Mouse (Mus musculus) liver, embryonic 13.5 days (tissue): ENCODE data around the gene Shcbp1l. TPM values are rescaled to one million over a fixed set of nuclear protein-coding genes. Genes with fewer than 3 reads are reported as not detected.
"Not testable (repeated sequence)": the region's sequence is repeated elsewhere in the genome, so short reads cannot be mapped to it uniquely, and the experiment has no call there.

Experiments used
- ATAC-seq: fragments of 200-750 bp; cut with Nextera tagmentation; 2 replicates; pipeline ENCODE4 v1.8.0; 2017; ENCODE audit warnings: low read depth, mild to moderate bottlenecking, moderate number of reproducible peaks, moderate library complexity
- DNase-seq: peaks from one replicate; pipeline ENCODE4 v3.0.0; 2022
- H3K27ac ChIP-seq: fragments of 300-500 bp; sonication (generic); 2 replicates; pipeline ENCODE4 v1.5.1; 2015; ENCODE audit warnings: moderate library complexity, mild to moderate bottlenecking, inconsistent platforms
- H3K27me3 ChIP-seq: fragments of 300-500 bp; sonication (generic); 2 replicates; pipeline ENCODE4 v1.6.1; 2015; ENCODE audit warnings: mild to moderate bottlenecking, inconsistent platforms
- H3K36me3 ChIP-seq: fragments of 300-500 bp; sonication (generic); 2 replicates; pipeline ENCODE4 v1.6.1; 2015; ENCODE audit warnings: mild to moderate bottlenecking, inconsistent platforms
- H3K4me1 ChIP-seq: fragments of 300-500 bp; sonication (generic); replicated peaks from 2 replicates; pipeline ENCODE4 v1.6.1; 2015; ENCODE audit warnings: inconsistent platforms
- H3K4me2 ChIP-seq: fragments of 300-500 bp; sonication (generic); 2 replicates; pipeline ENCODE4 v1.6.1; 2015; ENCODE audit warnings: inconsistent platforms, mild to moderate bottlenecking, moderate library complexity
- H3K4me3 ChIP-seq: fragments of 300-500 bp; sonication (generic); replicated peaks from 2 replicates; pipeline ENCODE4 v1.5.1; 2015; ENCODE audit warnings: mild to moderate bottlenecking, inconsistent platforms
- H3K9ac ChIP-seq: fragments of 300-500 bp; sonication (generic); 2 replicates; pipeline ENCODE4 v1.6.1; 2015; ENCODE audit warnings: mild to moderate bottlenecking, inconsistent platforms
- H3K9me3 ChIP-seq: fragments of 300-500 bp; sonication (generic); replicated peaks from 2 replicates; pipeline ENCODE4 v1.6.1; 2016; ENCODE audit warnings: inconsistent platforms
- WGBS: fragments of 180-500 bp; shearing (Covaris S2); methylation state at CpG from one replicate; pipeline ENCODE4 v1.1.7; 2015; ENCODE audit not compliant: insufficient replicate concordance; 5-methylcytosine and 5-hydroxymethylcytosine counted together
- polyA plus RNA-seq: library from polyadenylated mRNA; unstranded; fragments of >200 nt; fragmentation: Nextera tagmentation; extraction: Ambion mirVana; gene quantifications from 2 replicates; pipeline ENCODE4 v1.2.1, GENCODE M21; 2015

The Shcbp1l gene
- 0.21 and 0.23 TPM in 2 replicates for polyA plus RNA-seq

DNA sequence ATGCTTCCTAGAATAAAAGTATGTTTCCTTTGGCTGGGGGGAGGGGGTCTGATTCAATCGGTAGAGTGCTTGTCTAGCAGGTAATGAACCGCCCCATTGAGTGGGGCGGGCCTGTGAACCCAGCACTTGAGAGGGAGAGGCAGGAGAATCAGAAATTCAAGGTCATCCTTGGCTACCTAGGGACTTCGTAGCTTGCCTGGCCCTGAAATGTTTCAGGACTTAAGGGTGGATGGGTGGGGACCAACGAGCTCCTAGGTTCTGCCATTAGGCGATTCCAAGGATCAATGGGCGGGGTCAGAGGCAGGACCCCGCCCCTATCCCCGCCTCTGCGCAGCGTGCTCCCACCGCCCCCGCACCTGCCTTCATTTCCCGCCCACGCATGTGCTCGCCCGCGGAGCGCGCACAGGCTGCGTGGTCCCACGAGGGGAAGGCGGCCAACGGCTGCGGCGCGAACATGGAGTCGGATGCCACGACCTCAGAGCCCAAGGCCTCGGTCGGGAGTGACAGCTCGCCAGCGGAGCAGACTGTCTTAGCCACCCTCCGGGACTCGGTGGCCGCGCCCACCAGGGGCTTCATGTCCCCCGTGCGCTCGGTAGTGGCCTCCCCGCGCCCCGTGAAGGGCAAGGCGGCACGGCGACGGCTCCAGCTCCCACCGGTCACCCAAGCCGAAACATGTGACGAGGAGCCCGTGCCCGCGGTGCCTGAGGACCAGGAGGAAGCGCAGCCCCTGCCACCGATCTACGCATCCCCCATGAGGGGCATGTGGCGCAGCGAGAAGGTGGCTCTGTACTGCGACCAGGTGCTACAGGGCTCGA, at the start of gene Shcbp1l:
Gene Shcbp1l (plus strand): TSS at position 393 of the 815 bp plus-strand sequence.
- ATAC-seq, result peak; percentile 91
- Histone ChIP-seq H3K4me3 (peak within 1 kb of the TSS; percentile 67), H3K27ac (peak within 1 kb of the TSS; percentile 96), H3K9me3 (no peaks in the 10 kb centered on the region), H3K36me3 (no peaks in the 10 kb centered on the region), H3K4me1 (peaks cover 24% of the 10 kb centered on the region), H3K9ac (peak within 1 kb of the TSS; percentile 78), H3K4me2 (peak within 1 kb of the TSS; percentile 99), H3K27me3 (peaks cover 13% of the 10 kb centered on the region; the same call in 1 of the 2 replicates)
- DNase-seq, result peak; percentile 78
- 2% methylated on average over 60 of the region's 60 CpGs for WGBS

- no peak overlapping the region for H3K4me2 ChIP-seq
- no peak for DNase-seq
- WGBS, result 47% methylated on average over 6 of the region's 6 CpGs
These were observed 48.5 kb upstream of the Shcbp1l start for GRCm38 (mm10) chr1:153376446-153376845.

DNA sequence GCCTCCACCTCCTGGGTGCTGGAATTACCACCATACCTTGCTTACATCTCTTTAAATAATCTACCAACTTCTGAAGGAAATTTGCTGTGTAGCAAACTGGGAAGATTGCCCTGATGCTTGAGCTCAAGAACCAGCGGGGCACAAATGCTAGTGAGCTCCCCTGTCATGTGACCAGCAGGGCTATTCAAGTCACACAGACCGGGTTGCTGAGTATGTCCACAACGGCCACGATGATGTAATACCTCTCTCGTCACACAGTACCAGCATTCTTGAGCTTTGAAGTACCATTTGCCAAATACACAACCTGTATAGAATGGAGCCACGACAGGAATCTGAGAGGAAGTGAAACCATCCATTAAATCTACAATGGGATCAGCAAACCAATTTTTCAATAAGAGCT, 46.4 kb upstream of the Shcbp1l start:
- WGBS, result 47% methylated on average over 6 of the region's 6 CpGs

More at GRCm38 (mm10) chr1:153376446-153376845, 48.5 kb upstream of the Shcbp1l start:
- ATAC-seq, result no peak
- Histone ChIP-seq H3K9ac (no peak overlapping the region), H3K27ac (no peak overlapping the region), H3K36me3 (no peaks in the 10 kb centered on the region), H3K4me1 (no peaks in the 10 kb centered on the region), H3K27me3 (no peaks in the 10 kb centered on the region), H3K9me3 (no peaks in the 10 kb centered on the region), H3K4me3 (no peak overlapping the region)

GRCm38 (mm10) chr1:153379832-153380231, 45.1 kb upstream of the Shcbp1l start:
- no peaks in the 10 kb centered on the region for H3K36me3 ChIP-seq
- H3K4me1 ChIP-seq, result no peaks in the 10 kb centered on the region
- no peak overlapping the region for H3K27ac ChIP-seq
- no peaks in the 10 kb centered on the region for H3K27me3 ChIP-seq
- no peaks in the 10 kb centered on the region for H3K9me3 ChIP-seq
- no peak overlapping the region for H3K4me3 ChIP-seq
- no peak for DNase-seq
- no peak overlapping the region for H3K4me2 ChIP-seq
- no peak overlapping the region for H3K9ac ChIP-seq
- WGBS, result 65% methylated on average over 5 of the region's 5 CpGs
- no peak for ATAC-seq

More for the DNA sequence above, 46.4 kb upstream of the Shcbp1l start:
- no peaks in the 10 kb centered on the region for H3K9me3 ChIP-seq
- H3K4me3 ChIP-seq, result no peak overlapping the region
- DNase-seq (no peak), ATAC-seq (no peak)
- H3K9ac ChIP-seq, result no peak overlapping the region
- no peaks in the 10 kb centered on the region for H3K4me1 ChIP-seq
- no peak overlapping the region for H3K27ac ChIP-seq
- H3K36me3 ChIP-seq, result no peaks in the 10 kb centered on the region
- no peaks in the 10 kb centered on the region for H3K27me3 ChIP-seq
- no peak overlapping the region for H3K4me2 ChIP-seq

GRCm38 (mm10) chr1:153380746-153381282, 44.1 kb upstream of the Shcbp1l start:
- H3K9me3 ChIP-seq, result no peaks in the 10 kb centered on the region
- H3K4me2 ChIP-seq, result no peak overlapping the region
- H3K27ac ChIP-seq, result no peak overlapping the region
- ATAC-seq (no peak), DNase-seq (no peak)
- no peaks in the 10 kb centered on the region for H3K36me3 ChIP-seq
- H3K4me3 ChIP-seq, result no peak overlapping the region
- no peak overlapping the region for H3K9ac ChIP-seq
- no peaks in the 10 kb centered on the region for H3K4me1 ChIP-seq
- H3K27me3 ChIP-seq, result no peaks in the 10 kb centered on the region
- WGBS, result 72% methylated on average over 9 of the region's 9 CpGs

DNA sequence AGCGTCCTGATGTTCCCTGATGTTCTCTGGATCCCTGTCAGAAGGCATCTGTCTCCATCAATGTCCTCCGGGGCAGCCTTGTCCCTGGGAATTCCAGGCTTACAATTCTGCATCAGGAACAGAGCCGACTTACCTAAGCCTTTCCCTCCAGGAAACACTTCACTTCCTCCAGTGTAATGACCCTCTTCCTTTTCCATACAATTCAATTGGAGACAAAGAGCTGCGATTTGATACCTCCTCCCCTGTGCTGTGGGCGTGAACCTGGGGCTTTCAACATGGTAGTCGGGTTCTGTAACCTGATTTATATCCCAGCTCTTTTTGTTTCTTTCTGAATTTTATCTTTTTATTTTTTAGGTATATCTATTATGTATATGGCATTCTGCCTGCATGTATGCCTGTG, 39.9 kb upstream of the Shcbp1l start:
- Histone ChIP-seq H3K36me3 (no peaks in the 10 kb centered on the region), H3K4me3 (no peak overlapping the region), H3K9me3 (no peaks in the 10 kb centered on the region), H3K27me3 (no peaks in the 10 kb centered on the region), H3K4me1 (no peaks in the 10 kb centered on the region), H3K27ac (no peak overlapping the region), H3K9ac (no peak overlapping the region), H3K4me2 (no peak overlapping the region)
- WGBS, result 26% methylated on average over 6 of the region's 6 CpGs
- ATAC-seq (no peak), DNase-seq (no peak)

DNA sequence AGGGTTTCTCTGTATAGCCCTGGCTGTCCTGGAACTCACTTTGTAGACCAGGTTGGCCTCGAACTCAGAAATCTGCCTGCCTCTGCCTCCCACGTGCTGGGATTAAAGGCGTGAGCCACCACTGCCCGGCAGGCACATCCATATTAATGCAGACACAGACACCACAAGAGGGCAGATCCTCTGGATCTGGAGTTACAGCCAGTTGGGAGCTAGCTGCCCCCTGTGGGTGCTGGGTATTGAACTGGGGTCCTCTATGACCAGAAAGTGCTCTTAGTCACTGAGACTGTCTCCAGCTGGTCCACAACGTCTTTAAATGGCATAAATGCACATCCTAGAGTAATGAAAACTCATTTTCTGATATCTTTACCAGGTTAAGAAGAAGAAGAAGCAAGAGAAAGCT, 39.3 kb upstream of the Shcbp1l start:
- H3K27ac ChIP-seq, H3K27me3 ChIP-seq: not testable (repeated sequence)
- WGBS, result 56% methylated on average over 5 of the region's 5 CpGs

DNA sequence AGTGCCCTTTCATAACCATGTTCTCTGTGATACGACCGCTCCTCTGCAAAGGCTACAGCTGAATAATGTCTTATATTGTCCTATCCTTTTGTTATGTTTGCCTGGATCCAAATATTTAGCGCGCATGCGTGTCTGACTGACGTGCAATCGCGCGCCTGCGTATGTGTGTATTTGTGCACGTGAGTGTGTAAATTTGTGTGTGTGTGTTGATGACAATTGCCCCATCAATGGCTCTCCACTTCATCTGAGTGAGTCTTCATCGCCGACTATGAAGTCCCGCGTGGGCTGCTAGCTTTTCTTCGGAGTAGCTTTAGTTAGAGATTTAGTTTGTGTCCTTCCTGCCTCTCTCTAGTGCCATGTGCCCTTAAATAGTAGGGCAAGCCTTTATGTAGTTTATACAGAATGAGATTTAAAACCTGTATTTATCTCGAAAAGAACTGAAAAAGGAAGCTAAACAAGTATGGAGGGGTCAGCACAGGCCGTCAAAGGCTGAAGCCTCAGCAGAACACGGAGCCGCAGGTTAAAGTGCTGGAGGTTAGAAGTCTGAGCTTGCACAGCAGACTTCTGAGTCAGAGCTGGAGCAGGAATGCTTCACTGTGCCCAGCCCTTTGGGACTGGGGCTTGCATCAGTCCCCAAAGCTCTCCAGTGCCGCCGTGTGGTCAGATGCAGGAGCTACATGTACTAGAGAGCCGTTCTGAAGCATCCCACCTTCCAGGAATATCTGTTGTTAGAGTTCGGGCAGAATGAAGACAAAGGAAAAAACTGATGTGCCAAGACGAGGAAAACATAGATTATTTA, 38.5 kb upstream of the Shcbp1l start:
- Histone ChIP-seq H3K9ac (no peak overlapping the region), H3K36me3 (no peaks in the 10 kb centered on the region), H3K4me1 (no peaks in the 10 kb centered on the region), H3K27me3 (no peaks in the 10 kb centered on the region), H3K4me3 (no peak overlapping the region), H3K4me2 (no peak overlapping the region), H3K27ac (no peak overlapping the region), H3K9me3 (no peaks in the 10 kb centered on the region)
- no peak for ATAC-seq
- peak; percentile 38 for DNase-seq
- WGBS, result 48% methylated on average over 25 of the region's 25 CpGs

More for the DNA sequence above, 39.3 kb upstream of the Shcbp1l start:
- ATAC-seq, H3K9ac ChIP-seq, H3K4me2 ChIP-seq, DNase-seq, H3K4me1 ChIP-seq, H3K36me3 ChIP-seq, H3K9me3 ChIP-seq, H3K4me3 ChIP-seq: not testable (repeated sequence)

- H3K9me3 ChIP-seq, H3K4me2 ChIP-seq, H3K36me3 ChIP-seq, ATAC-seq, H3K4me1 ChIP-seq, H3K27ac ChIP-seq, H3K27me3 ChIP-seq, DNase-seq, H3K4me3 ChIP-seq, H3K9ac ChIP-seq: not testable (repeated sequence)
- WGBS, result 74% methylated on average over 4 of the region's 4 CpGs
These were observed 29.3 kb upstream of the Shcbp1l start for GRCm38 (mm10) chr1:153395706-153396105.

DNA sequence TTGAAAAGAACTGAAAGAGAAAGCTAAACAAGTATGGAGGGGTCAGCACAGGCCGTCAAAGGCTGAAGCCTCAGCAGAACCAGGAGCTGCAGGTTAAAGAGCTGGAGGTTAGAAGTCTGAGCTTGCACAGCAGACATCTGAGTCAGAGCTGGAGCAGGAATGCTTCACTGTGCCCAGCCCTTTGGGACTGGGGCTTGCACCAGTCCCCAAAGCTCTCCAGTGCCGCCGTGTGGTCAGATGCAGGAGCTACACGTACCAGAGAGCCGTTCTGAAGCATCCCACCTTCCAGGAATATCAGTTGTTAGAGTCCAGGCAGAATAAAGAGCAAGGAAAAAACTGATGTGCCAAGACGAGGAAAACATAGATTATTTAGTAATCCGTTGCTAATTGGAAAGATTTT, 23.2 kb upstream of the Shcbp1l start:
- no peak for DNase-seq
- no peaks in the 10 kb centered on the region for H3K36me3 ChIP-seq
- H3K27me3 ChIP-seq, result no peaks in the 10 kb centered on the region
- no peak overlapping the region for H3K27ac ChIP-seq
- 3% methylated on average over 7 of the region's 7 CpGs for WGBS
- H3K4me1 ChIP-seq, result no peaks in the 10 kb centered on the region
- ATAC-seq, result peak; percentile 63; the same call in 1 of the 2 replicates
- no peak overlapping the region for H3K4me3 ChIP-seq
- no peaks in the 10 kb centered on the region for H3K9me3 ChIP-seq
- no peak overlapping the region for H3K4me2 ChIP-seq
- no peak overlapping the region for H3K9ac ChIP-seq

GRCm38 (mm10) chr1:153407641-153408040, 17.3 kb upstream of the Shcbp1l start:
- not testable (repeated sequence) for H3K27me3 ChIP-seq, ATAC-seq, H3K4me3 ChIP-seq, H3K36me3 ChIP-seq, H3K4me2 ChIP-seq, DNase-seq, H3K9me3 ChIP-seq, H3K9ac ChIP-seq, H3K27ac ChIP-seq, H3K4me1 ChIP-seq
- WGBS, result 70% methylated on average over 11 of the region's 11 CpGs
